Mouse (Mus musculus) 3134 (cell line): ENCODE results near the gene Nubpl.
"Not testable (repeated sequence)": the region's sequence is repeated elsewhere in the genome, so short reads cannot be mapped to it uniquely, and the experiment has no call there.

Source experiments
- DNase-seq: peaks from one replicate; pipeline ENCODE4 v3.0.0-alpha.2; 2011; ENCODE audit warnings: low spot score; ENCODE audit not compliant: insufficient read length; ENCODE audit errors: extremely low read depth

Gene Nubpl

GRCm38 (mm10) chr12:52097650-52098070 is at the start of gene Nubpl:
Gene Nubpl (plus strand): TSS chr12:52097737.
- peak; percentile 86 for DNase-seq

GRCm38 (mm10) chr12:52049324-52049723 is 48.2 kb upstream of the Nubpl start:
- DNase-seq: no peak

- not testable (repeated sequence) for DNase-seq
Observed at GRCm38 (mm10) chr12:52079296-52079695, 18.2 kb upstream of the Nubpl start.

- no peak for DNase-seq
Observed at GRCm38 (mm10) chr12:52097049-52097649, 388 bp upstream of the Nubpl start.

DNA sequence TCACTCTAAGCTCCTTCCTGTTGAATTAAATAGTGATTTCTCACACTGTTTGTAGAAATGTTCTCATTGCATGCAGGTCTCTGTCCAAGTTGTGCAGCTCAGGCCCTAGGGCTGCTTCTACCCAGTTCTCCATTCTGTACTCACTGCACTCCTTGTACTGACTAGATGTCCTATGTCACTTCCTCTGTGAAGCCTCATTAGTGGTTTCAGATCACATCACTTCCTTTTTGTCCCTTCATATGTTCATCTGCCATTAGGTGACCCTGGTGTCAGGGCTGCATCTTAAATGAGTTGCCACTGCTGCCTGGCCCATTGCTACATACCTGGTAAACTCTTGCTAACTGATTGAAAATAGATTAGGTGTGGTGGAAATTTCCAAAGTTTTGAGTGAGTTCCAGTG is 22.7 kb downstream of the Nubpl start:
- no peak for DNase-seq

DNA sequence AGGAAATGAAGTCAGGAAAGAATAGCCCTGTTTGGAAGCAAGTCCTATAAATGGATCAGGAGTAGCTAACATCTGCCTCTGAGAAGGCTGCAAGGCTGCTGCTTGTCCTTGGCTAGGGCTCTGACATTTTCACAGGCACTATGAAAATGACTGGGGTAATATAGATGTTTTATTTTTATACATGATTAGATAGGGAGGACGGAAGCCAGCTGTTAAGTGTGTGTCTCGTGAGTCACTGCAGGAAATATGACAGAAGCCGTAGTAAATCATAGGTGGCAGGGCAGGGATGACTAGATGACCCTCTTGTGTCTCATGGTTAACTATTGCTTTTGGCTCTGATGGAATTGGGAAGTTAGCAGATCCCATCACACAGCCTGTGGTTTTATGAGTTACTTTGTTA is 28.9 kb downstream of the Nubpl start:
- DNase-seq: peak; percentile 14

DNA sequence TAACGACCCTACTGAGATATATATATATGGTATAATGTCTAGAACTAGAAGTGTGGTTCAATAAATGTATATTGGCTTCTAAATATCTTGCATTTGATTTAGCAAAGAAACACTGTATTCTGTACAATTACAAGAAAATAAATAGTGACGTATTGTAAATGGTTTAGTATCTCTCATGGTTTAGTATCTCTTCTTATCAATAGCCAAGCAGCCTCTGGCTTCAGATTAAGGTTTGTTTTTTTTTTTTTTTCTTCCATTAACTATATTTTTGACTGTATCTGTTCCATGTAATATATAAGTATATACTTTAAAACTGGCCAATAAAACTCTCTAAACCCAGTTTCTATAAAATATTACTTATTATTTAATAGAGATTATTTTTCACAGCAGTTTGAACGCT is 31.5 kb downstream of the Nubpl start:
- no peak for DNase-seq

GRCm38 (mm10) chr12:52132256-52132655 is 34.7 kb downstream of the Nubpl start:
- DNase-seq: no peak

DNA sequence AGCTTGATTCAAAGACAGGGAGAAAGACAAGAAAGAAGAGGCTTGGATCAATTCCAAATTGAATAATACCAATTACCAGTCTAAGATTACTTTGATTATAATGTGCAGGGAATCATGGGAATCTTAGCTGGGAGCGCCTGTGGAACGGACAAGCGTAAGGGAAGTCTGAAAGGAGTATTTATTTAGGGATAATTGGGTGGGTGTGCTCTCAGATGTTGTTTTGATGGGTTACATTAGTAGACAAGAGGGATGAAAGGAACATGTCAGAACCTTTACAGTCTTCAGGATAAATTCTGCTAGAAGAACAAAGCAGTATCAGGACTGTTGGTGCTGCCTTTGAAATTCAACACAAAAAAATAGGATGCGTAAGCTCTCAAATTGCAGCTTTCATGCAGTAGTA is 40.8 kb downstream of the Nubpl start:
- no peak for DNase-seq

- no peak for DNase-seq
Observed at GRCm38 (mm10) chr12:52146639-52147038, 49.1 kb downstream of the Nubpl start.

DNA sequence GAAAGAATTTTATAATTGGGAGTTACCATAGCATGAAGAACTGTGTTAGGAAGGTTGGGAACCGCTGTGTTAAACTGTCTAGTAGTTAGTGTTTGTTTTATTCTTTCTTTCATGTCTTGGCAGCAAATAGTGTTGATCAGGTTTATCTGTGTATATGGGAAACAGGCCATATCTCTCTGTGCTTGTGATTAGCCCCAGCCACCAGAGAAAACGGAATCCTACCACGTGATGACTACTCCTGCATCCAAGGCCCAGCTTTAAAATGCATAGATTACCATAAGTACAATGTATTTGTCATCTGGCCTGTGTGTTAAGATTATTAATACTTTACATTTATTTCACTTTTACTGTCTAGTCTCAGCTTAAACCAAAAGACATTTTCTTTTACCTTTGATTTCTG is 51.9 kb downstream of the Nubpl start:
- no peak for DNase-seq

GRCm38 (mm10) chr12:52152071-52152470 is 54.5 kb downstream of the Nubpl start:
- peak; percentile 4 for DNase-seq

- no peak for DNase-seq
Observed at GRCm38 (mm10) chr12:52154906-52155305, 57.4 kb downstream of the Nubpl start.

DNA sequence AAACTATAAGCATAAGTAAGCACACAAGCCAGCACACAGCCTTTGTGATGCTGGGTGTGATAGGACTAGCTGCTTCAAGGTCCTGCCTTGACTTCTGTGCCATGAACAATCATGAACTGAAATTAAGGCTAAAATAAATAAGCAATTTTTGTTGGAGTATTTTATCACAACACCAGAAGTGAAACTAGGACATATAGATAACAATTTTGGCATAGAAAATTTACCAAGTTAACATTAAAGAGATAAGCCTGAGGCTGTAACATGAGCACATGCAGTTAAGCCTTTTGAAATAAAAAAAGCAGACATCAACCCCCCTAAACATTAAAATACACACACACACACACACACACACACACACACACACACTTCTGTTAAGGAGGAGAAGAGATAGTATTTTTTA is 66.9 kb downstream of the Nubpl start:
- DNase-seq: no peak

DNA sequence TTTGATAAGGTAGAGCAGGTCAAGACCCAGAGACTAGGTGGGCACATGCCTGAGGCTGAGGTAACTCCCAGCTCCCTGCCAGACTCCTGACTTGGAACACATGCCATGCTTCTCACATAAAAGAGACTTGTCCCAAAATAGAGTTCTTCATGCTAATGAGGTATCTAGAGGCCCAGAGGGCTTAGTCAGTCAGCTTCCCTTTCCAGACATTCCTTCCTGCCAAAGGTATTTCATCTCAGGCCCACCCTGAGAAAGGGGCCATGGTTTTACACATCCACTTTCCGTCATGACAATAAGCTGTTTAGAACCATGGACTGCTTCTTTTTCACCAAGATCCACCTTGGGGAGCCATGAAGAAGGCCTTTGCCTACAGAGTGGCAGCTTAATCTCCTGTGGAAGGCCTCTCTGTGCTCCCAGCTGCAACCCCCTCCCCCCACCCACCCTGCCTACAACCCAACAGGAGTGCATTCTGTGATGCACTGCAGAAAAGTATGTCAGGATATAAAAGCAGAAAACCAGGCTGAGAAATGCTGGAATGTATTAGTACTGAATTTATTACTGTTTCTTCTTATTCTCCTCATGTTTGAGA is 88.8 kb downstream of the Nubpl start:
- no peak for DNase-seq

DNA sequence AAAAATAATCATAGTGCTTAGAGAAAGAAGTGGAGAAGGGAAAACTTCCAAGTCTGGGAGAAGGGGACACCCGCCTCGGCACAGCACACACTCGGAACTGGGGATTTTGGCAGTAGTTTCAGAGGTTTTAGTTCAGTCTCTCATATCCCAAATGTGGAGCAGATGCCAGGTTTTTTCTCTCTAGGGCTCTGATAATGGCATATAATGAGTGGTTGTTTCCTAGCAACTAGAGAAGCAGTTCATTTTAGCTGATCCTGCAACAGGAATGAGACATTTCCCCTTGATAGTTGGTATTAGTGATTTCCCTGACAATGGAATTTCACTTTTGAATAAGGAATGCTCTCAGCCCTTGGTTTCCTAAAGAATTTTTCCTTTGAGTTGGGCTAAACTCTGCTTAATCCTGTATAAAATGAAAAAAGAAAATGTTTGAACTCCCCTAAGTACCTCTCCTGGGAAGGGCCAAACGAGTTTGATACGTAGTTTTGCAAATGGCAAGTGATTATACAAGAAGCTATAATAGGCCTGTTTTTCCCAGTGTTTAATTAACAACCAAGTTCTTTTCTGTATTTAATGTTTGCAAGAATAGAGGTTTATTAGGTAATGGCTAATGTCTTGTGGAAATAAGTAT is 89.5 kb downstream of the Nubpl start:
- no peak for DNase-seq

- DNase-seq: no peak
Observed at GRCm38 (mm10) chr12:52198471-52198870, 100.9 kb downstream of the Nubpl start.

DNA sequence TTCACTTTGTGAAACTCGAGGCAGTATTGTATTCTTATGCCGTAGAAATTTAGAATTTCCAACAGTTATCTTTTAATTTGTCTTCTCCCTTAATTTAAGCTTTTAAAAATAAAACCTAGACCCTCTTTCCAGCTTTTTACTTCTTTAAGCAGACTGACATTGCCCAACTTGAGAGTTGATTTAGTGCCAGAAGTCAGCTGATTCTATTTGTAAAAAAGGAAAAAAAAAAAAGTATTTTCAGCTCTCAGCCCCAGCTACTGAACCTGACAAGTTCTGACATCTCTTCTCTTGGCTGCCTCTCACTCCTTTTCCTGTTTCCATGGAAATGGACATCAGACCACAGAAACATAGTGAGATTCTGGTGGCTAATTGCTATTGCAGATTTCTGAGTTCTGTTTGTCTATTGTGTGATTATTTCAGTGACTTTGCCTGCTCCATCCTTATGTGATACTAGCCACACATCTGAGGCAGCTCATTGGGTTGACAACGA is 111.6 kb downstream of the Nubpl start:
- no peak for DNase-seq

GRCm38 (mm10) chr12:52211144-52211543 is 113.6 kb downstream of the Nubpl start:
- DNase-seq: no peak

DNA sequence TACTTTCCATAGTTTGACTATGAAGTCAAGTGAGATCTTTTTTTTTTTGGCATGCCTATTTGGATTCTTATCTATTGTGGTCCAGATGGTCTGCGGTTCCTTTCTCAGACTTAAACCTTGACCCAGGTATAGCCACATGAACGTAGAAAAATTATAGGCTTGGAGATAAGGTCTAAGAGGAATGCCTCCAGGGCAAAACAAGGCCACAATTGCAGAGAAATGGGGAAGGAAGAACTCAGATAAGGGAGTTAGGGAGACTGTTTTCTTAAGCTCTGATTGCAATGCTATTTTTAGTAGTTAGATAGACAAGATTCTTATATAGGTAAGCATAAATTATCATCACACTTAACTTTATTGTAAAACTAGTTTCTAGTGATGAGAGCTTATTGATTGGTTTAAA is 117.3 kb downstream of the Nubpl start:
- DNase-seq: no peak

DNA sequence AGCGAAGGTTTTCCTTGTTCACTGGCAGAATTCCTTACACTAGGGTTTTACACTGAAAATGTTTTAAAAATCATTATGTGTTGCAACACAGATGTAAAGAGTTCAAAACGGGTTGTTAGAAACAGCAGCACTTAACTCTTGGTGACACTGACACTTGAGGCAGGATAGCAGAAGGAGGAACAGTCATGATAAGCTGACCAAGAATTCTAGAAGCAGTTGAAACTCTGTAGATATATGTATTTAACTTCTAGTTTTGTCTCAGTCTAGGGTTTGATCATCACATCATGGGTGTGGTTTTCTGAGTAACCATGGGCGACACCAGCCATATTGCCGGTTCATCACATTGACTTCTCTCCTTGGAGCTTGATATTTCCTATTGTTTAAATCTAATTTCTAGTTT is 127.4 kb downstream of the Nubpl start:
- DNase-seq: no peak

DNA sequence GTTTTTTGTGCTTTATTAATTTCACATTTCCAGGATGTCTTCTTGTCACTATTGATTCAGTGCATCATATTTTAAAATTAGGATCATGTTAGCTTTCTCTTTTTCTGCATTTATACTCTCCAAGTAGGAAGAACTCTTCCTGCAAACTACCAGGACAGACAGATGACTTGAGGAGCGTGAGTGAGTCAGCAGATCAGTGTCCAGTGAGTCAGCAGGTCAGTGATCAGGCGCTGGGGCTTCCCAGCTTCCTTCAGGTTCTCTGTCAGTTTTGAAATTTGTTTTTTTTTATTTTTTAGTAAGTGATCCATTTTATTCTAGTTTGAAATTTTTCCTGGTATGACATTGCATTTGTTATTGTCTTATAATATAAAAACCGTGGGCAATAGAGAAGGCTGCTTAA is 131.2 kb downstream of the Nubpl start:
- peak; percentile 28 for DNase-seq
